Mouse (Mus musculus): ENCODE measurements around the gene Coro6.

- no peak for TF ChIP-seq CTCF (IDR thresholded peaks at IDR 0.05)
- no peak for TF ChIP-seq EP300 (IDR thresholded peaks at IDR 0.05)
Measured at GRCm38 (mm10) chr11:77494344-77494676, 32.1 kb downstream of the Coro6 start.
